Mouse (Mus musculus) hindbrain, embryonic 16.5 days (tissue): ENCODE measurements around the gene Timm23. TPM values are rescaled to one million over a fixed set of nuclear protein-coding genes. Genes with fewer than 3 reads are reported as not detected.
"Not testable (repeated sequence)": the region's sequence is repeated elsewhere in the genome, so short reads cannot be mapped to it uniquely, and the experiment has no call there.

ENCODE experiments used
- ATAC-seq: fragments of 200-750 bp; cut with Nextera tagmentation; 2 replicates; pipeline ENCODE4 v1.8.0; 2017; ENCODE audit warnings: moderate TSS enrichment, moderate library complexity
- H3K27ac ChIP-seq: fragments of 300-500 bp; sonication (generic); 2 replicates; pipeline ENCODE4 v1.5.1; 2014; ENCODE audit warnings: low read depth, mild to moderate bottlenecking, control low read depth, low read length, moderate library complexity
- H3K27me3 ChIP-seq: fragments of 300-500 bp; sonication (generic); replicated peaks from 2 replicates; pipeline ENCODE4 v1.6.1; 2014; ENCODE audit warnings: low read length; ENCODE audit not compliant: control insufficient read depth, insufficient read depth
- H3K36me3 ChIP-seq: fragments of 300-500 bp; sonication (generic); 2 replicates; pipeline ENCODE4 v1.6.1; 2014; ENCODE audit warnings: mild to moderate bottlenecking, low read length, moderate library complexity, mixed read lengths; ENCODE audit not compliant: control insufficient read depth, insufficient read depth
- H3K4me1 ChIP-seq: fragments of 300-500 bp; sonication (generic); 2 replicates; pipeline ENCODE4 v1.6.1; 2014; ENCODE audit warnings: low read depth, low read length; ENCODE audit not compliant: control insufficient read depth, insufficient read depth
- H3K4me2 ChIP-seq: fragments of 300-500 bp; sonication (generic); 2 replicates; pipeline ENCODE4 v1.6.1; 2014; ENCODE audit warnings: mild to moderate bottlenecking, low read length, control low read depth, moderate library complexity
- H3K4me3 ChIP-seq: fragments of 300-500 bp; sonication (generic); 2 replicates; pipeline ENCODE4 v1.5.1; 2014; ENCODE audit warnings: mild to moderate bottlenecking, low read length, control low read depth, moderate library complexity
- H3K9ac ChIP-seq: fragments of 300-500 bp; sonication (generic); 2 replicates; pipeline ENCODE4 v1.6.1; 2014; ENCODE audit warnings: low read depth, mild to moderate bottlenecking, control low read depth, low read length, moderate library complexity
- H3K9me3 ChIP-seq: fragments of 300-500 bp; sonication (generic); 2 replicates; pipeline ENCODE4 v1.6.1; 2014; ENCODE audit warnings: mild to moderate bottlenecking, low read length, moderate library complexity; ENCODE audit not compliant: control insufficient read depth
- WGBS: fragments of 180-500 bp; shearing (Covaris S2); extraction: QIAGEN DNeasy Blood & Tissue Kit; methylation state at CpG from one replicate; pipeline ENCODE4 v1.1.7; 2014; 5-methylcytosine and 5-hydroxymethylcytosine counted together
- polyA plus RNA-seq: library from polyadenylated mRNA; unstranded; fragments of >200 nt; fragmentation: Nextera tagmentation; extraction: Ambion mirVana; gene quantifications from 2 replicates; pipeline ENCODE4 v1.2.1, GENCODE M21; 2015

The Timm23 gene
- polyA plus RNA-seq, 1 experiment from 2014 or later: 221 TPM

DNA sequence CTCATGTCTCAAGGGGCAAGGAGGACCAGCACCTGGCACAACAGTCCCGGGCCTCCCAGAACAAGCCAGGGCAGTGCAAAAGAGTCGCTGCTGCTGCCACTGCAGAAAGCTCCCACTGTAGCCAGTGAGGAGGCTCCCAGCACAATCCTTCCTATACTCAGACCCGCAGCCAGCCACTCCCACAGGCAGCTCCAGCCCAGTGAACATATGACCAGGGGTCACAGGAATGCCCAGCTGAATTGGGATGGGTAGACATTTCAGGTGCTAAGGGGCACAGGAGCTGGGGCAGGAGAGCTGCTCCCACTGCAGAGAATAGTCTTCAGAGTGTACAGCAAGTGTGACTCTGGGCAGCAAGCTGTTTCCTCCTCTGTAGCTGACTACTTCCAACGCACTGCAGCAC, 56.3 kb downstream of the Timm23 start:
- no peak for ATAC-seq

DNA sequence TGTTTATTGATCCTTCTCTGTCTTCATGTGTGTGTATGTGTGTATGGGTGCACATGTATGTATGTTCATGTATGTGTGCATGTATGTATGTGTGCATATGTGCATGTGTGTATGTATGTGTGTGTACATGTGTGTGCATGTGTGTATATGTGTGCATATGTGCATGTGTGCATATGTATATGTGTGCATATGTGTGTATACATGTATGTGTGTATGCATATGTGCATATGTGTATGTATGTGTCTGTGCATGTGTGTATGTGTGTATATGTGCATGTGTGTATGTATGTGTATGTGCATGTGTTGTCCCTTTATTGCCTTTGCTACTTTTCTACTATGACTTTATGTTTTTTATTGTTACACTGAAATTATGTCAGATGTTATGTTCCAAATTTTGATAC, 57.0 kb downstream of the Timm23 start:
- ATAC-seq: no peak
- H3K9ac ChIP-seq: no peak overlapping the region
- H3K36me3 ChIP-seq: no peaks in the 10 kb centered on the region
- no peaks in the 10 kb centered on the region for H3K4me1 ChIP-seq
- H3K27me3 ChIP-seq: no peaks in the 10 kb centered on the region
- H3K4me2 ChIP-seq: no peak overlapping the region
- H3K9me3 ChIP-seq: 0 out of 2 replicates have a peak, but pooled peaks cover 2% of the 10 kb centered on the region
- H3K4me3 ChIP-seq: no peak overlapping the region
- H3K27ac ChIP-seq: no peak overlapping the region

More for the DNA sequence above, 56.3 kb downstream of the Timm23 start:
- Histone ChIP-seq H3K4me3 (no peak overlapping the region), H3K4me1 (no peaks in the 10 kb centered on the region), H3K9ac (no peak overlapping the region), H3K4me2 (no peak overlapping the region), H3K27me3 (no peaks in the 10 kb centered on the region), H3K36me3 (no peaks in the 10 kb centered on the region), H3K9me3 (0 out of 2 replicates have a peak, but pooled peaks cover 2% of the 10 kb centered on the region), H3K27ac (no peak overlapping the region)
- 72% methylated on average over 4 of the region's 4 CpGs for WGBS

- no peak within 1 kb of the TSS for H3K27ac ChIP-seq
- ATAC-seq: no peak
- H3K4me1 ChIP-seq: no peaks in the 10 kb centered on the region
- 89% methylated on average over 5 of the region's 5 CpGs for WGBS
- no peaks in the 10 kb centered on the region; the same call in 1 of the 2 replicates for H3K27me3 ChIP-seq
- H3K4me3 ChIP-seq: no peak within 1 kb of the TSS
- H3K36me3 ChIP-seq: no peaks in the 10 kb centered on the region
- H3K9me3 ChIP-seq: no peaks in the 10 kb centered on the region
- no peak within 1 kb of the TSS for H3K9ac ChIP-seq
- no peak within 1 kb of the TSS for H3K4me2 ChIP-seq
Observed at GRCm38 (mm10) chr14:32141723-32142122, 60.0 kb downstream of the Timm23 start, which contains the start of gene Msmb. Msmb (plus strand) TSS chr14:32142023.

GRCm38 (mm10) chr14:32140359-32140965, 61.2 kb downstream of the Timm23 start:
- WGBS: 80% methylated on average over 5 of the region's 5 CpGs
- H3K27ac ChIP-seq: no peak overlapping the region
- no peaks in the 10 kb centered on the region for H3K4me1 ChIP-seq
- H3K4me2 ChIP-seq: no peak overlapping the region
- H3K36me3 ChIP-seq: no peaks in the 10 kb centered on the region
- H3K4me3 ChIP-seq: no peak overlapping the region
- no peak for ATAC-seq
- no peaks in the 10 kb centered on the region; the same call in 1 of the 2 replicates for H3K27me3 ChIP-seq
- H3K9ac ChIP-seq: no peak overlapping the region
- H3K9me3 ChIP-seq: no peaks in the 10 kb centered on the region

GRCm38 (mm10) chr14:32136467-32136866, 65.2 kb downstream of the Timm23 start:
- H3K4me3 ChIP-seq, H3K4me1 ChIP-seq, H3K27ac ChIP-seq, H3K36me3 ChIP-seq, H3K4me2 ChIP-seq, H3K27me3 ChIP-seq, H3K9ac ChIP-seq, H3K9me3 ChIP-seq, ATAC-seq: not testable (repeated sequence)
- 68% methylated on average over 3 of the region's 3 CpGs for WGBS

GRCm38 (mm10) chr14:32134293-32134692, 67.4 kb downstream of the Timm23 start:
- H3K4me3 ChIP-seq: no peak overlapping the region
- H3K9me3 ChIP-seq: no peaks in the 10 kb centered on the region
- no peak for ATAC-seq
- H3K36me3 ChIP-seq: no peaks in the 10 kb centered on the region
- WGBS: 79% methylated on average over 2 of the region's 2 CpGs
- no peaks in the 10 kb centered on the region for H3K4me1 ChIP-seq
- H3K27ac ChIP-seq: no peak overlapping the region
- no peak overlapping the region for H3K4me2 ChIP-seq
- no peak overlapping the region for H3K9ac ChIP-seq
- H3K27me3 ChIP-seq: no peaks in the 10 kb centered on the region; the same call in 1 of the 2 replicates

DNA sequence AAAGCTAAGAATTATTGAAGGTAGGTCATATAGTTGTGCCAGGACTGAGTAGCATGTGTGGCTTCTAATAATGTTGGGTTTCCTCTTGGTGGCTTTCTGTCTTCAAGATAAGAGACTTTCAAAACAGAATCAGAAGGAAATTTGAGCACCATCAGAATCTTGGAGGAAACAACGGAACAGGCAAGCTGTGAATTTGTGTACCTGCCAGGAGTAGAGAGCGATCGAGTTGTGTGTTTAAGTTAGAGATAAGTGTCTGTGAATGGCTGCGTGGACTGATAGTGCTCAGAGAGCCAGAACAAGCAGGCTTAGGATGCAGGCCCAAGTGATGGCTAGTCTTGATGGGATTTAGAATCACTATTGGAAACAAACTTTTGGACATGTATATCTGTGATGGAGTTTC, 69.9 kb downstream of the Timm23 start:
- no peak overlapping the region for H3K9ac ChIP-seq
- 88% methylated on average over 4 of the region's 4 CpGs for WGBS
- no peak for ATAC-seq

More for the DNA sequence above, 69.9 kb downstream of the Timm23 start:
- no peaks in the 10 kb centered on the region for H3K9me3 ChIP-seq
- no peak overlapping the region for H3K4me3 ChIP-seq
- no peaks in the 10 kb centered on the region for H3K36me3 ChIP-seq
- H3K27me3 ChIP-seq: no peaks in the 10 kb centered on the region
- H3K27ac ChIP-seq: no peak overlapping the region
- H3K4me1 ChIP-seq: no peaks in the 10 kb centered on the region
- H3K4me2 ChIP-seq: no peak overlapping the region

Other genes with a start within 250 kb of the Timm23 start
- 1.1 and 1.4 TPM in 2 replicates for gene Galnt15, start 172.9 kb downstream of the Timm23 start, polyA plus RNA-seq
- gene Oxnad1, start 116.5 kb downstream of the Timm23 start, polyA plus RNA-seq: 21.7 and 29.0 TPM in 2 replicates
- gene Dph3, start 116.2 kb downstream of the Timm23 start, polyA plus RNA-seq: 68.9 and 72.9 TPM in 2 replicates
- not detected in 2 replicates for gene Msmb, start 59.9 kb downstream of the Timm23 start, polyA plus RNA-seq
- 104 and 116 TPM in 2 replicates for gene Ncoa4, start 42.0 kb downstream of the Timm23 start, polyA plus RNA-seq
- 26.8 and 30.0 TPM in 2 replicates for gene Parg, start 51 bp upstream of the Timm23 start, polyA plus RNA-seq
- 20.9 and 24.6 TPM in 2 replicates for gene Ogdhl, start 120.1 kb upstream of the Timm23 start, polyA plus RNA-seq
- 0.74 and 0.95 TPM in 2 replicates for gene 1700024G13Rik, start 186.5 kb upstream of the Timm23 start, polyA plus RNA-seq